10 mouse cellular contexts compared by ENCODE assay signal in the genomic region with DNA sequence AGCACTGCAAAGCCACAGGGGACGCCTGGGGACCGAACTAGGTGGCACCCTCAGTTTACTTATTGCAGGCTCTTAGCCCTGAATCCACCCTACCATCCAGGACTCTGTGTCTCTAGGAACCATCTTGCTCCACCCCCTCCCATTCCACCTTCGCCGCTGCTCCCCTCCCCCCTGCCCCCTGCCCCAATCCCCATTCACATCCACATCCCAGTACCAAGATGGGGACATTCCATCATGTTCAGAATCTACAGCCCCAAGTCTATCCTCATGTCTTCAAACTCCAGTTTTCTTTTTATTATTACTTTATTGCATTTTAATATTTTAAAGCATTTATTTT. TPM values are rescaled to one million over a fixed set of nuclear protein-coding genes. Genes with fewer than 3 reads are reported as not detected.
DNase-seq lines count a peak whose midpoint lies in the region; ATAC-seq and TF ChIP-seq lines count a peak whose summit lies in the region.
"Had no signal": no experiment of that assay in that cellular context is flagged by ENCODE, and none has a peak within 500 bp of the region (broad histone marks: within the 10 kb centered on the region; RNA-seq: fewer than 3 reads in every experiment).

No protein-coding gene starts in this region.

- H3K4me1 ChIP-seq in testis, adult 2 months (ENCODE audit: control insufficient read depth, insufficient read depth, low read length), result peaks cover 8% of the 10 kb centered on the region
- H3K4me1 ChIP-seq in liver, embryonic 15.5 days (replicated peaks), result 0 out of 2 replicates have a peak, but pooled peaks cover 6% of the 10 kb centered on the region

- 6% methylated on average over 4 of the region's 4 CpGs for WGBS in liver, embryonic 15.5 days (ENCODE audit: insufficient replicate concordance)

- DNase-seq in cerebellum, adult 9-11 months, result peak; percentile 72
- no peak for DNase-seq in cerebellum, postnatal 36 days
- DNase-seq in testis, postnatal 14 days (ENCODE audit: low spot score), result no peak
- DNase-seq in urinary bladder, postnatal 4 days (ENCODE audit: low spot score in 2 of 2), result no peak
- no peak for DNase-seq in urinary bladder, postnatal 14 days (ENCODE audit: low spot score)
- DNase-seq in layer of hippocampus, postnatal 36 days, result no peak
- DNase-seq: kidney, adult 18-20 months; thymus, postnatal 14 days had no signal

- no peak overlapping the region for H3K9ac ChIP-seq in liver, embryonic 15.5 days

- peak overlapping the region; percentile 59 for H3K4me3 ChIP-seq in testis, adult 2 months (ENCODE audit: control insufficient read depth, low read depth, low read length)
- peak overlapping the region; percentile 47 for H3K4me3 ChIP-seq in liver, embryonic 15.5 days (replicated peaks)

- TF ChIP-seq POLR2A in testis, adult 2 months (IDR thresholded peaks at IDR 0.05; ENCODE audit: control insufficient read depth, low read depth, low read length), result no peak

- peak overlapping the region; percentile 46 for H3K4me2 ChIP-seq in liver, embryonic 15.5 days

- no peaks in the 10 kb centered on the region for H3K9me3 ChIP-seq in liver, embryonic 15.5 days (replicated peaks)

- TF ChIP-seq CTCF in testis, adult 2 months (IDR thresholded peaks at IDR 0.05; ENCODE audit: control insufficient read depth, insufficient read depth, insufficient replicate concordance, low read depth, low read length), result no peak

- no peaks in the 10 kb centered on the region for H3K36me3 ChIP-seq in testis, adult 2 months (ENCODE audit: control insufficient read depth, insufficient read depth, low read length)
- H3K36me3 ChIP-seq in liver, embryonic 15.5 days (replicated peaks), result no peaks in the 10 kb centered on the region

- H3K27ac ChIP-seq in testis, adult 2 months (ENCODE audit: control insufficient read depth, insufficient read depth, low read depth, low read length), result peak overlapping the region; percentile 62; the same call in 1 of the 2 replicates
- H3K27ac ChIP-seq in liver, embryonic 15.5 days (replicated peaks), result no peak overlapping the region

- ATAC-seq in liver, embryonic 15.5 days (ENCODE audit: insufficient read depth), result peak; percentile 16; the same call in 1 of the 2 replicates

- no peaks in the 10 kb centered on the region for H3K27me3 ChIP-seq in testis, adult 2 months (ENCODE audit: control insufficient read depth, insufficient read depth, low read length)
- peaks cover 47% of the 10 kb centered on the region for H3K27me3 ChIP-seq in liver, embryonic 15.5 days

RNA-seq across cellular contexts. Expression of a gene that starts 0.4 kb away (rescaled TPM):
- polyA plus RNA-seq in testis, adult 2 months (2012; rRNA removed), result 19.6 and 25.6 TPM in 2 replicates
- polyA plus RNA-seq in liver, embryonic 15.5 days (2015; fragmentation: Nextera tagmentation; extraction: Ambion mirVana), result 18.7 and 22.0 TPM in 2 replicates
- 100 to 1,000 TPM; 159 to 178 TPM for total RNA-seq in layer of hippocampus, postnatal 36 days (2021)

RNA-seq across cellular contexts. Expression of a gene that starts 18.5 kb away (rescaled TPM):
- polyA plus RNA-seq in testis, adult 2 months (2012; rRNA removed), result 60.6 and 61.0 TPM in 2 replicates
- 34.3 and 34.7 TPM in 2 replicates for polyA plus RNA-seq in liver, embryonic 15.5 days (2015; fragmentation: Nextera tagmentation; extraction: Ambion mirVana)
- total RNA-seq in layer of hippocampus, postnatal 36 days (2021), result 100 to 1,000 TPM; 102 to 103 TPM

RNA-seq across cellular contexts. Expression of a gene that starts 58.1 kb away (rescaled TPM):
- 38.0 and 38.2 TPM in 2 replicates for polyA plus RNA-seq in testis, adult 2 months (2012; rRNA removed)
- polyA plus RNA-seq in liver, embryonic 15.5 days (2015; fragmentation: Nextera tagmentation; extraction: Ambion mirVana), result 0.07 and 0.10 TPM in 2 replicates
- total RNA-seq in layer of hippocampus, postnatal 36 days (2021), result 10 to 100 TPM; 13.5 to 14.7 TPM

Comparison
In these comparisons a context has a peak if more than half of its experiments do, and no peak if none do; other contexts are left out.
1. RNA of a gene that starts 58.1 kb away (polyA plus RNA-seq): 38.0 to 38.2 TPM in testis, adult 2 months; 0.07 to 0.10 TPM in liver, embryonic 15.5 days; every median in the first group is over 10 times any median in the second.